Mouse (Mus musculus): Measurements from ENCODE around the gene F3. TPM values are rescaled to one million over a fixed set of nuclear protein-coding genes. Genes with fewer than 3 reads are reported as not detected.

Gene F3
- total and polyA plus RNA-seq, 3 experiments = 0.46 to 0.73 (median 0.55) TPM

- no peaks in the 10 kb centered on the region for H3K79me2 ChIP-seq (replicated peaks; ENCODE audit: control insufficient read depth, extremely low read depth, insufficient read depth, poor library complexity, severe bottlenecking)
- no peak overlapping the region for H3K4me2 ChIP-seq (ENCODE audit: insufficient read depth, low read depth, poor library complexity, severe bottlenecking)
- dilution Hi-C loops (cut with MboI; ENCODE audit: extremely low pct_ligation_motif_present, extremely low pct_unique_long_range_greater_than_20kb, low sequenced_read_pairs) = no loop called here
- no peaks in the 10 kb centered on the region for H3K36me3 ChIP-seq (replicated peaks in 1 of 2; ENCODE audit: control insufficient read depth in 1 of 2, insufficient read depth in 1 of 2, low read length in 1 of 2)
- no peaks in the 10 kb centered on the region for H3K9me3 ChIP-seq (replicated peaks; ENCODE audit: low read length)
- no peak for DNase-seq (ENCODE audit: extremely low read depth)
- no peak overlapping the region for H3K4me3 ChIP-seq (replicated peaks in 1 of 3; ENCODE audit: low read depth in 2 of 3, low read length in 2 of 3, poor library complexity in 1 of 3)
- no peak overlapping the region for H3K9ac ChIP-seq (ENCODE audit: insufficient read depth, low read depth)
- H3K27ac ChIP-seq (ENCODE audit: insufficient read depth, low read depth) = no peak overlapping the region
- in situ Hi-C loops (cut with MboI; ENCODE audit: low pct_ligation_motif_present, low pct_unique_long_range_greater_than_20kb, low sequenced_read_pairs) = loop anchor here (25.0 kb wide), 1 partner anchor 406 kb away; no protein-coding TSS in a partner anchor
- TF ChIP-seq GABPA (IDR thresholded peaks at IDR 0.05; ENCODE audit: insufficient replicate concordance, low read depth, low read length) (no peak), MEF2A (IDR thresholded peaks at IDR 0.05; ENCODE audit: borderline replicate concordance, low read depth, low read length) (no peak)
- peaks cover 0 to 25% of the 10 kb centered on the region in 2 experiments; a peak in 2 of 4 replicates for H3K4me1 ChIP-seq (ENCODE audit: control insufficient read depth in 1 of 2, insufficient read depth in 2 of 2)
- H3K27me3 ChIP-seq (replicated peaks) = no peaks in the 10 kb centered on the region
These were observed 4.7 kb upstream of the F3 start for GRCm38 (mm10) chr3:121718679-121719078.

GRCm38 (mm10) chr3:121719701-121720100 is 3.6 kb upstream of the F3 start:
- H3K4me2 ChIP-seq (ENCODE audit: insufficient read depth, low read depth, poor library complexity, severe bottlenecking) = no peak overlapping the region
- dilution Hi-C loops (cut with MboI; ENCODE audit: extremely low pct_ligation_motif_present, extremely low pct_unique_long_range_greater_than_20kb, low sequenced_read_pairs) = no loop called here
- H3K36me3 ChIP-seq (replicated peaks in 1 of 2; ENCODE audit: control insufficient read depth in 1 of 2, insufficient read depth in 1 of 2, low read length in 1 of 2) = no peaks in the 10 kb centered on the region
- no peak overlapping the region for H3K27ac ChIP-seq (ENCODE audit: insufficient read depth, low read depth)
- no peak overlapping the region for H3K9ac ChIP-seq (ENCODE audit: insufficient read depth, low read depth)
- H3K4me3 ChIP-seq (replicated peaks in 1 of 3; ENCODE audit: low read depth in 2 of 3, low read length in 2 of 3, poor library complexity in 1 of 3) = no peak overlapping the region
- H3K27me3 ChIP-seq (replicated peaks) = no peaks in the 10 kb centered on the region
- H3K4me1 ChIP-seq (ENCODE audit: control insufficient read depth in 1 of 2, insufficient read depth in 2 of 2) = peaks cover 0 to 31% of the 10 kb centered on the region in 2 experiments; a peak in 2 of 4 replicates
- H3K79me2 ChIP-seq (replicated peaks; ENCODE audit: control insufficient read depth, extremely low read depth, insufficient read depth, poor library complexity, severe bottlenecking) = no peaks in the 10 kb centered on the region
- no peaks in the 10 kb centered on the region for H3K9me3 ChIP-seq (replicated peaks; ENCODE audit: low read length)
- TF ChIP-seq USF2 (conservative IDR thresholded peaks at IDR 0.05; ENCODE audit: low read depth, low read length) = no peak
- TF ChIP-seq TBP (conservative IDR thresholded peaks at IDR 0.05; ENCODE audit: low read depth, low read length) = no peak
- no peak for TF ChIP-seq JUND (conservative IDR thresholded peaks at IDR 0.05; ENCODE audit: low read depth, low read length)
- TF ChIP-seq POLR2A (IDR thresholded peaks at IDR 0.05; ENCODE audit: low read depth, low read length) = no peak
- TF ChIP-seq MAX (IDR thresholded peaks at IDR 0.05; ENCODE audit: low read length) = no peak
- no peak for TF ChIP-seq TCF12 (IDR thresholded peaks at IDR 0.05; ENCODE audit: low read depth, low read length)
- TF ChIP-seq SIN3A (IDR thresholded peaks at IDR 0.05; ENCODE audit: low read length) = no peak
- no peak for TF ChIP-seq USF1 (IDR thresholded peaks at IDR 0.05; ENCODE audit: low read depth, low read length)
- TF ChIP-seq ZKSCAN1 (IDR thresholded peaks at IDR 0.05; ENCODE audit: borderline replicate concordance, low read depth, low read length) = no peak
- no peak for TF ChIP-seq CTCF (conservative IDR thresholded peaks at IDR 0.05 in 1 of 2, IDR thresholded peaks at IDR 0.05 in 1 of 2; ENCODE audit: low read depth in 2 of 2, low read length in 2 of 2)
- no peak for TF ChIP-seq ZNF384 (IDR thresholded peaks at IDR 0.05; ENCODE audit: low read depth, low read length)
- TF ChIP-seq ELF1 (IDR thresholded peaks at IDR 0.05; ENCODE audit: low read depth, low read length) = no peak
- no peak for TF ChIP-seq ETS1 (conservative IDR thresholded peaks at IDR 0.05; ENCODE audit: low read depth, low read length)
- TF ChIP-seq BHLHE40 (IDR thresholded peaks at IDR 0.05; ENCODE audit: low read depth, low read length) = no peak
- TF ChIP-seq MAZ (IDR thresholded peaks at IDR 0.05; ENCODE audit: low read depth, low read length) = no peak
- no peak for TF ChIP-seq SMC3 (IDR thresholded peaks at IDR 0.05; ENCODE audit: low read depth, low read length)
- TF ChIP-seq MAFK (IDR thresholded peaks at IDR 0.05; ENCODE audit: insufficient replicate concordance, low read length) = no peak
- no peak for TF ChIP-seq RAD21 (IDR thresholded peaks at IDR 0.05; ENCODE audit: low read depth, low read length)
- no peak for TF ChIP-seq KAT2A (IDR thresholded peaks at IDR 0.05; ENCODE audit: insufficient replicate concordance, low read length)
- no peak for DNase-seq (ENCODE audit: extremely low read depth)
- in situ Hi-C loops (cut with MboI; ENCODE audit: low pct_ligation_motif_present, low pct_unique_long_range_greater_than_20kb, low sequenced_read_pairs) = loop anchor here (5.0 to 25.0 kb wide), 2 partner anchors 172 to 407 kb away; no protein-coding TSS in a partner anchor
